Mouse (Mus musculus) neural tube, embryonic 11.5 days (tissue): Measurements from ENCODE around the gene Cfhr2. TPM values are rescaled to one million over a fixed set of nuclear protein-coding genes. Genes with fewer than 3 reads are reported as not detected.
"Not testable (repeated sequence)": the region's sequence is repeated elsewhere in the genome, so short reads cannot be mapped to it uniquely, and the experiment has no call there.

Experiments used
- ATAC-seq: fragments of 200-750 bp; cut with Nextera tagmentation; 2 replicates; pipeline ENCODE4 v1.8.0; 2017; ENCODE audit warnings: moderate number of reproducible peaks, mild to moderate bottlenecking, moderate TSS enrichment, moderate library complexity; ENCODE audit not compliant: insufficient read depth, low FRiP score, low TSS enrichment
- DNase-seq: peaks from one replicate; pipeline ENCODE4 v3.0.0-alpha.2; 2015; ENCODE audit warnings: low spot score
- H3K27ac ChIP-seq: fragments of 300-500 bp; sonication (generic); 2 replicates; pipeline ENCODE4 v1.5.1; 2014; ENCODE audit warnings: low read depth, mild to moderate bottlenecking, low read length
- H3K27me3 ChIP-seq: fragments of 300-500 bp; sonication (generic); 2 replicates; pipeline ENCODE4 v1.6.1; 2014; ENCODE audit warnings: mild to moderate bottlenecking, low read length, mixed read lengths; ENCODE audit not compliant: control insufficient read depth, insufficient read depth
- H3K36me3 ChIP-seq: fragments of 300-500 bp; sonication (generic); 2 replicates; pipeline ENCODE4 v1.6.1; 2014; ENCODE audit warnings: mild to moderate bottlenecking, low read length, moderate library complexity, mixed read lengths; ENCODE audit not compliant: control insufficient read depth, insufficient read depth
- H3K4me1 ChIP-seq: fragments of 300-500 bp; sonication (generic); 2 replicates; pipeline ENCODE4 v1.6.1; 2014; ENCODE audit warnings: low read length, mixed read lengths; ENCODE audit not compliant: control insufficient read depth, insufficient read depth
- H3K4me2 ChIP-seq: fragments of 300-500 bp; sonication (generic); 2 replicates; pipeline ENCODE4 v1.6.1; 2014; ENCODE audit warnings: low read depth, mild to moderate bottlenecking, moderate library complexity
- H3K4me3 ChIP-seq: fragments of 300-500 bp; sonication (generic); 2 replicates; pipeline ENCODE4 v1.5.1; 2014; ENCODE audit warnings: low read depth, low read length
- H3K9ac ChIP-seq: fragments of 300-500 bp; sonication (generic); 2 replicates; pipeline ENCODE4 v1.6.1; 2014; ENCODE audit warnings: mild to moderate bottlenecking, low read length
- H3K9me3 ChIP-seq: fragments of 300-500 bp; sonication (generic); 2 replicates; pipeline ENCODE4 v1.6.1; 2016; ENCODE audit warnings: low read length; ENCODE audit not compliant: control insufficient read depth
- WGBS: fragments of 180-500 bp; shearing (Covaris S2); extraction: QIAGEN DNeasy Blood & Tissue Kit; methylation state at CpG from one replicate; pipeline ENCODE4 v1.1.7; 2014; 5-methylcytosine and 5-hydroxymethylcytosine counted together
- polyA plus RNA-seq: library from polyadenylated mRNA; unstranded; fragments of >200 nt; fragmentation: Nextera tagmentation; extraction: Ambion mirVana; gene quantifications from 2 replicates; pipeline ENCODE4 v1.2.1, GENCODE M21; 2014

The Cfhr2 gene
- not detected in 2 replicates for polyA plus RNA-seq

DNA sequence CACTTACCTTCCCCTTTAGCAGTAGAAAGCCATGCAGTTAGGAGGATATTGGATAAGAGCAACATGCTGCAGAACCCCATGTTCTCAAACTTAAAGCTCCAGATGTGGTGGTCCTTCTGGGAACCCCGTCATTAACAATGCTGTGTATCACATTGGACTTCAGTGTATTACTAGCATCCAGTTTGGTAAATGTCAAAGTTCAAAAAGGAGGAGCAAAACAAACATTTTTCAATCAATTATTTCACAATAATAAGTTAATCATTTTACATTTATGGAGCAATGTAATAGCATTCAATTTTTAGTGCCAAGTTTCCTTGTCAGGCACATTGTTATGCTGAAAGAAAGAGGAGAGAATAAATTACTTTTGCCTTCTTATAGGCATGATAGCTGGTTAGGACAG lies at the start of gene Cfhr2:
Gene Cfhr2 (minus strand): TSS at position 155 of the 400 bp plus-strand sequence.
- DNase-seq (no peak), ATAC-seq (no peak)
- Histone ChIP-seq H3K36me3 (no peaks in the 10 kb centered on the region), H3K27ac (no peak within 1 kb of the TSS), H3K4me3 (no peak within 1 kb of the TSS), H3K4me1 (no peaks in the 10 kb centered on the region), H3K4me2 (no peak within 1 kb of the TSS), H3K9me3 (no peaks in the 10 kb centered on the region), H3K27me3 (no peaks in the 10 kb centered on the region), H3K9ac (no peak within 1 kb of the TSS)
- WGBS = 86% methylated on average over 1 of the region's 1 CpGs

DNA sequence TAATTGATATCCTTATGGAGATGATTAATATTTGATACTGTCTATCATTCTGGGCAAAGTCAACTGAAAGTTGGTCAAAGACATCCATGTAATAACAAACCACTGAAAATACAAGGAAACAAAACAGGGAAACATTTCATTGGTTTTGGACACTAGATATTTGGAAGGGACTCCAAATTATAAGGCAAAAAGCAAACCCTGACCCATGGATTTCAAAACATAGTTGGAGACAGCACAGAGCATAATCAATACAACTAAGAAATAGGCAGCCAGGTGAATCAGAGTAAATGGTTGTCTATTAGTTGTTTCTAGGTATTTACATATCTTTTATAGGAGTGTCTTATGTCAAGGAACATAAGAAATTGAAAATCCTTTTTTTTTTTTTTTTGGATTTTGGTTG lies 5.2 kb upstream of the Cfhr2 start:
- DNase-seq (no peak), ATAC-seq (no peak)
- H3K4me2 ChIP-seq = no peak overlapping the region
- no peak overlapping the region for H3K4me3 ChIP-seq
- H3K4me1 ChIP-seq = no peaks in the 10 kb centered on the region
- no peaks in the 10 kb centered on the region for H3K27me3 ChIP-seq
- no peaks in the 10 kb centered on the region for H3K36me3 ChIP-seq
- no peak overlapping the region for H3K27ac ChIP-seq
- no peak overlapping the region for H3K9ac ChIP-seq
- H3K9me3 ChIP-seq = no peaks in the 10 kb centered on the region

- H3K36me3 ChIP-seq = no peaks in the 10 kb centered on the region
- ATAC-seq (no peak), DNase-seq (no peak)
- H3K27me3 ChIP-seq = no peaks in the 10 kb centered on the region
- no peak overlapping the region for H3K27ac ChIP-seq
- H3K9ac ChIP-seq = no peak overlapping the region
- H3K4me1 ChIP-seq = no peaks in the 10 kb centered on the region
- no peak overlapping the region for H3K4me3 ChIP-seq
- no peak overlapping the region for H3K4me2 ChIP-seq
- no peaks in the 10 kb centered on the region for H3K9me3 ChIP-seq
These were observed 1.7 kb upstream of the Cfhr2 start for GRCm38 (mm10) chr1:139860176-139860575.

DNA sequence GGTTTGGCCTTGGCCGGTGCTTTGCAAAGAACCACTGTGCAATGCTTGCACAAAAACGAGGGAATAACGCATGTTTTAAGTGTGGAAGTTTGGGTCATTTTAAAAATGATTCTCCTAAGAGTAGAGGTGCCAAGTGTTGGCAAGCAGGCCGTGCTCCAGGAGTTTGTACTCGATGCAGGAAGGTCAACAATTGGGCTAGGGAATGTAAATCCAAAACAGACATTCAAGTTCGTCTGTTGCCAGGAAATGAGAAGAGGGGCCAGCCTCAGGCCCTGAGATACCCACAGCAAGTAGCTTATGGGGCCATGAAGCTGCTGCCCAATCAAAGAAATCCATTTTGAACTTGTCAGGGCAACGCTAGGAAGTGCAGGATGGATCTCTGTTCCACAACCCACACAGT lies 18.8 kb downstream of the Cfhr2 start:
- no peak overlapping the region for H3K9ac ChIP-seq
- WGBS = 77% methylated on average over 7 of the region's 7 CpGs

DNA sequence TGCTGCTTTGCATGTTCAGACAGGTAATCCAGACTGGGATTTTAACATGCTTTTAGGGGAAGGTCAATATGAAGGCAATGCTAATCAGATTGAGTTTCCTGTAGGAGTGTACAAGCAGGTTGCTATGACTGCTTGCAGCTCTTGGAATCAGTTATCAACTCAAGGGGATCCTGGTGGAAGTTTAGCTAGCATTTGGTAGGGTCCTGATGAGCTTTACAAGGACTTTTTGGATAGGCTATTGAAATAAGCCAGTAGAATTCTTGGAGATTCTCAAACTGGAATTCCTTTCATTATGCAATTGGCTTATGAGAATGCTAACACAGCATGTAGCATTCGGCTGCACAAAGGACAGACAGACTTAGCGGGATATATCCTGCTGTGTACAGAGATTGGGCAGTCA lies 19.2 kb downstream of the Cfhr2 start:
- 79% methylated on average over 2 of the region's 2 CpGs for WGBS
- no peak overlapping the region for H3K9ac ChIP-seq
- no peak overlapping the region for H3K27ac ChIP-seq
- H3K4me2 ChIP-seq = no peak overlapping the region
- H3K27me3 ChIP-seq = no peaks in the 10 kb centered on the region
- no peak overlapping the region for H3K4me3 ChIP-seq
- H3K36me3 ChIP-seq = no peaks in the 10 kb centered on the region
- no peaks in the 10 kb centered on the region for H3K4me1 ChIP-seq
- ATAC-seq (no peak), DNase-seq (no peak)
- H3K9me3 ChIP-seq = no peaks in the 10 kb centered on the region

More for the DNA sequence above, 18.8 kb downstream of the Cfhr2 start:
- DNase-seq (no peak), ATAC-seq (no peak)
- Histone ChIP-seq H3K9me3 (no peaks in the 10 kb centered on the region), H3K4me2 (no peak overlapping the region), H3K36me3 (no peaks in the 10 kb centered on the region), H3K27ac (no peak overlapping the region), H3K4me3 (no peak overlapping the region), H3K4me1 (no peaks in the 10 kb centered on the region), H3K27me3 (no peaks in the 10 kb centered on the region)

DNA sequence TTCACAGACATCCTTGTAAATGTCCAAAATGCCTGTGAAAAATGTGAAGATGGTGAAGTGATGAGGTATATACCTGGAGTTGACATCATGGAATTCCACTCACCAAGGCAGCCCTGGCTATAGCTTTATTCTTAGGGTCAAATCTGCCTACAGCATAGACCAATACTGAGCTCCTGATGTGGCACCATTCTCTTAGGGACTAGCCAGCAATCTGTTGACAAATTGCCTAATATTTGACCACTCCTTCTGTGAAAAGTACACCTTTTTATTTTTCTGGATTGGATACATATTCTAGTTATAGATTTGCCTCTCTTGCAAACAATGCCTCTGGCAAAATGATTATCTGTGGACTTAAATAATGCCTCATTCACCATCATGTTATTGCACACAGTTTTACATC lies 49.9 kb downstream of the Cfhr2 start:
- Histone ChIP-seq H3K4me1 (no peaks in the 10 kb centered on the region), H3K9me3 (no peaks in the 10 kb centered on the region), H3K36me3 (no peaks in the 10 kb centered on the region), H3K4me3 (no peak overlapping the region), H3K27me3 (no peaks in the 10 kb centered on the region), H3K4me2 (no peak overlapping the region), H3K27ac (no peak overlapping the region), H3K9ac (no peak overlapping the region)
- no peak for ATAC-seq
- no peak for DNase-seq

GRCm38 (mm10) chr1:139781143-139781542 lies 77.4 kb downstream of the Cfhr2 start, which contains the start of gene Gm4788:
TSS of gene Gm4788 (minus strand) at chr1:139781243.
- Histone ChIP-seq H3K9me3 (no peaks in the 10 kb centered on the region), H3K36me3 (no peaks in the 10 kb centered on the region), H3K27me3 (no peaks in the 10 kb centered on the region), H3K4me2 (no peak within 1 kb of the TSS), H3K9ac (no peak within 1 kb of the TSS), H3K27ac (no peak within 1 kb of the TSS), H3K4me3 (no peak within 1 kb of the TSS), H3K4me1 (no peaks in the 10 kb centered on the region)
- ATAC-seq = no peak
- WGBS = 87% methylated on average over 1 of the region's 1 CpGs
- no peak for DNase-seq

DNA sequence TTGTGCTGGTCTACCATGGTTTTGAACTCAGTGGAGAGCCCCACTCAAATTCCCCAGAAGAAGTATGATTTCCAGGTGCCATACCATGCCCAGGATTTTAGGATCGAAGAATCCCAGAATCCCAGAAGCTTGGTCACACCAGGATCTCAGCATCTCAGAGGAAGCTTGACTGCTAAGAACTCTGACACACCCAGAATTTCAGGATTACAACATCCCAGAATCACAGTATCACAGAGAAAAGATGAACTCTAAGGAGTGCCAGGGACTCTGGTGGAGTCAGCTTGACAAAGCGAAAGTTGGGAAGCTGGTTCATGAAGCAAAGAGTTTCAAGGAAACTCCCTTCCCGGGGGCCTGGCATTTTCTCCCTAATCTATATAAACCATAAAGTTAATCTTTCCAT lies 88.6 kb downstream of the Cfhr2 start:
- not testable (repeated sequence) for H3K9ac ChIP-seq, H3K4me1 ChIP-seq, H3K27me3 ChIP-seq, H3K27ac ChIP-seq, ATAC-seq, H3K4me3 ChIP-seq, H3K36me3 ChIP-seq, H3K9me3 ChIP-seq, DNase-seq, H3K4me2 ChIP-seq
- WGBS = 82% methylated on average over 3 of the region's 3 CpGs
